Mouse (Mus musculus): ENCODE results near the gene Il12a. TPM values are rescaled to one million over a fixed set of nuclear protein-coding genes. Genes with fewer than 3 reads are reported as not detected.
"Not testable (repeated sequence)": the region's sequence is repeated elsewhere in the genome, so short reads cannot be mapped to it uniquely, and the experiment has no call there.

Il12a gene
- polyA plus RNA-seq, 1 experiment, result 3.4 TPM

GRCm38 (mm10) chr3:68744162-68744561 lies 53.7 kb downstream of the Il12a start:
- no peaks in the 10 kb centered on the region for H3K27me3 ChIP-seq (ENCODE audit: control insufficient read depth, insufficient read depth, insufficient read length)
- no peak overlapping the region for H3ac ChIP-seq (ENCODE audit: control insufficient read depth, insufficient read length)
- H3K79me2 ChIP-seq (ENCODE audit: control insufficient read depth, insufficient read depth), result no peaks in the 10 kb centered on the region
- TF ChIP-seq REST (IDR thresholded peaks at IDR 0.05; ENCODE audit: insufficient read depth, insufficient read length) (no peak), TCF12 (IDR thresholded peaks at IDR 0.05; ENCODE audit: insufficient read depth, poor library complexity, severe bottlenecking) (no peak), MYOD1 (IDR thresholded peaks at IDR 0.05; ENCODE audit: control insufficient read depth in 1 of 3, insufficient read length in 2 of 3, low read depth in 2 of 3) (no peak), TCF3 (IDR thresholded peaks at IDR 0.05; ENCODE audit: insufficient read length, low read depth) (no peak), POLR2A (IDR thresholded peaks at IDR 0.05; ENCODE audit: insufficient read length, low read depth) (no peak), SRF (IDR thresholded peaks at IDR 0.05; ENCODE audit: control insufficient read depth, insufficient read length, low read depth) (no peak), CEBPB (IDR thresholded peaks at IDR 0.05; ENCODE audit: insufficient read depth, poor library complexity, severe bottlenecking) (no peak), MYOG (IDR thresholded peaks at IDR 0.05; ENCODE audit: control insufficient read depth in 1 of 3, insufficient read depth in 1 of 3, insufficient read length in 2 of 3, low read depth in 2 of 3) (no peak), USF1 (IDR thresholded peaks at IDR 0.05; ENCODE audit: low read depth) (no peak), POLR2AphosphoS2 (IDR thresholded peaks at IDR 0.05; ENCODE audit: insufficient read length, low read depth) (no peak), MAX (IDR thresholded peaks at IDR 0.05; ENCODE audit: low read depth) (no peak), E2F4 (IDR thresholded peaks at IDR 0.05; ENCODE audit: insufficient read depth) (no peak)
- H3K4me3 ChIP-seq, result no peak overlapping the region
- no peaks in the 10 kb centered on the region for H3K36me3 ChIP-seq (ENCODE audit: control insufficient read depth, insufficient read depth)
- no peak overlapping the region for H3K4me2 ChIP-seq (ENCODE audit: low read depth)

GRCm38 (mm10) chr3:68745033-68745432 lies 54.6 kb downstream of the Il12a start:
- no peaks in the 10 kb centered on the region for H3K79me2 ChIP-seq (ENCODE audit: control insufficient read depth, insufficient read depth)
- no peak overlapping the region for H3ac ChIP-seq (ENCODE audit: control insufficient read depth, insufficient read length)
- TF ChIP-seq MYOG (IDR thresholded peaks at IDR 0.05; ENCODE audit: control insufficient read depth in 1 of 3, insufficient read depth in 1 of 3, insufficient read length in 2 of 3, low read depth in 2 of 3) (no peak), MAX (IDR thresholded peaks at IDR 0.05; ENCODE audit: low read depth) (no peak), USF1 (IDR thresholded peaks at IDR 0.05; ENCODE audit: low read depth) (no peak), E2F4 (IDR thresholded peaks at IDR 0.05; ENCODE audit: insufficient read depth) (no peak), CEBPB (IDR thresholded peaks at IDR 0.05; ENCODE audit: insufficient read depth, poor library complexity, severe bottlenecking) (no peak), MYOD1 (IDR thresholded peaks at IDR 0.05; ENCODE audit: control insufficient read depth in 1 of 3, insufficient read length in 2 of 3, low read depth in 2 of 3) (no peak), POLR2A (IDR thresholded peaks at IDR 0.05; ENCODE audit: insufficient read length, low read depth) (no peak), REST (IDR thresholded peaks at IDR 0.05; ENCODE audit: insufficient read depth, insufficient read length) (no peak), POLR2AphosphoS2 (IDR thresholded peaks at IDR 0.05; ENCODE audit: insufficient read length, low read depth) (no peak), TCF3 (IDR thresholded peaks at IDR 0.05; ENCODE audit: insufficient read length, low read depth) (no peak), TCF12 (IDR thresholded peaks at IDR 0.05; ENCODE audit: insufficient read depth, poor library complexity, severe bottlenecking) (no peak), SRF (IDR thresholded peaks at IDR 0.05; ENCODE audit: control insufficient read depth, insufficient read length, low read depth) (no peak)
- H3K4me2 ChIP-seq (ENCODE audit: low read depth), result no peak overlapping the region
- no peaks in the 10 kb centered on the region for H3K27me3 ChIP-seq (ENCODE audit: control insufficient read depth, insufficient read depth, insufficient read length)
- no peaks in the 10 kb centered on the region for H3K36me3 ChIP-seq (ENCODE audit: control insufficient read depth, insufficient read depth)
- H3K4me3 ChIP-seq, result no peak overlapping the region

- not testable (repeated sequence) for H3ac ChIP-seq (ENCODE audit: control insufficient read depth, insufficient read length); H3K27me3 ChIP-seq (ENCODE audit: control insufficient read depth, insufficient read depth, insufficient read length); H3K4me3 ChIP-seq; H3K36me3 ChIP-seq (ENCODE audit: control insufficient read depth, insufficient read depth); H3K79me2 ChIP-seq (ENCODE audit: control insufficient read depth, insufficient read depth); H3K4me2 ChIP-seq (ENCODE audit: low read depth)
These were observed 55.8 kb downstream of the Il12a start for GRCm38 (mm10) chr3:68746282-68746681.

Other genes with a start within 250 kb of the Il12a start
- gene 1110032F04Rik, start 178.9 kb downstream of the Il12a start, polyA plus RNA-seq (2012; fragmentation: generic; extraction: Trizol), result not detected